Mouse (Mus musculus): ENCODE measurements around the gene Kcnh8. TPM values are rescaled to one million over a fixed set of nuclear protein-coding genes. Genes with fewer than 3 reads are reported as not detected.

Kcnh8 gene
- total RNA-seq, 2 experiments from 2014 or later, result 0.33 to 0.56 TPM

- DNase-seq (ENCODE audit: low spot score in 2 of 2), result peak; percentile 66 to 75
- no peak for TF ChIP-seq CTCF (conservative IDR thresholded peaks at IDR 0.05)
- Histone ChIP-seq H3K27ac (no peak overlapping the region), H3K4me3 (no peak overlapping the region)
Measured at GRCm38 (mm10) chr17:52920519-52921106, 318.1 kb downstream of the Kcnh8 start.

GRCm38 (mm10) chr17:52943966-52944365 is 341.5 kb downstream of the Kcnh8 start:
- TF ChIP-seq CTCF (conservative IDR thresholded peaks at IDR 0.05), result no peak
- no peak overlapping the region for H3K27ac ChIP-seq
- DNase-seq (ENCODE audit: low spot score in 2 of 2), result no peak
- H3K4me3 ChIP-seq, result no peak overlapping the region

- H3K4me3 ChIP-seq, result no peak overlapping the region
- no peak for TF ChIP-seq CTCF (conservative IDR thresholded peaks at IDR 0.05)
- H3K27ac ChIP-seq, result no peak overlapping the region
- no peak for DNase-seq (ENCODE audit: low spot score in 2 of 2)
Measured at GRCm38 (mm10) chr17:52972735-52973134, 370.2 kb downstream of the Kcnh8 start.

GRCm38 (mm10) chr17:52980958-52981357 is 378.4 kb downstream of the Kcnh8 start:
- peak; percentile 50 for TF ChIP-seq CTCF (conservative IDR thresholded peaks at IDR 0.05)
- Histone ChIP-seq H3K4me3 (no peak overlapping the region), H3K27ac (no peak overlapping the region)
- no peak for DNase-seq (ENCODE audit: low spot score in 2 of 2)
